In the genomic region with DNA sequence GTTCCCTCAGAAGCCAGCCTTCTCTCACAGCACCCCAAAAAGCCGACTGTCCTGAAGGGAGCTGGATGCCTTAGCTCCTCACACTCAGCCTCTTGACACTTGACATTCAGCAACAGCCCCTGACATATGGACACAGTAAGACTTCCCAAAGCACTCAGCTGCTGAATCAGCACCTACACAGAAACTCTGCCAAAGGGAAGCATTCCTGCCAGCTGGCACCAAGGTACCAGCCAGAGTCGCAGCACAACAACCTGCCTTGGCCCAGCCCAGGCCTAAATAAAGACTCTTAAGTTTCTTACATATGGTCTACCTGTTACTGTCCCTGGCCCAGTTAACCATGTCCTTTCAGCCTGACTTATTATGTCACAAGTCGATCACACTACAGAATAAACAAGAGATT, we compare ENCODE assay signal across 12 mouse cellular contexts. TPM values are rescaled to one million over a fixed set of nuclear protein-coding genes. Genes with fewer than 3 reads are reported as not detected.
DNase-seq lines count a peak whose midpoint lies in the region; ATAC-seq and TF ChIP-seq lines count a peak whose summit lies in the region.
"Had no signal": no experiment of that assay in that cellular context is flagged by ENCODE, and none has a peak within 500 bp of the region (broad histone marks: within the 10 kb centered on the region; RNA-seq: fewer than 3 reads in every experiment).

No protein-coding gene starts in this region.

- no peaks in the 10 kb centered on the region for H3K27me3 ChIP-seq in stomach, postnatal 0 days (ENCODE audit: control insufficient read depth, insufficient read depth, low read length)
- H3K27me3 ChIP-seq: heart, embryonic 13.5 days; intestine, embryonic 15.5 days; stomach, embryonic 15.5 days had no signal

- 89% methylated on average over 3 of the region's 3 CpGs for WGBS in stomach, postnatal 0 days

- no peak for TF ChIP-seq EP300 in stomach, postnatal 0 days (optimal IDR thresholded peaks at IDR 0.05)

- no peaks in the 10 kb centered on the region for H3K4me1 ChIP-seq in stomach, postnatal 0 days (replicated peaks; ENCODE audit: control insufficient read depth, insufficient read depth)
- H3K4me1 ChIP-seq: heart, embryonic 13.5 days; intestine, embryonic 15.5 days; stomach, embryonic 15.5 days had no signal

- ATAC-seq in stomach, postnatal 0 days (ENCODE audit: low FRiP score, low TSS enrichment): no peak
- ATAC-seq: intestine, embryonic 15.5 days had no signal

- H3K9ac ChIP-seq in stomach, postnatal 0 days (ENCODE audit: low read length): no peak overlapping the region
- H3K9ac ChIP-seq: heart, embryonic 13.5 days; intestine, embryonic 15.5 days; liver, embryonic 14.5 days; stomach, embryonic 15.5 days had no signal

- DNase-seq in heart, postnatal 10 days: peak; percentile 77 to 81
- no peak for DNase-seq in heart, postnatal 25 days (ENCODE audit: low spot score)
- peak; percentile 54 for DNase-seq in adrenal gland, postnatal 25 days
- peak; percentile 93 for DNase-seq in cerebellum, adult 11 months
- peak; percentile 56 for DNase-seq in gastrocnemius, postnatal 36 days
- DNase-seq in stomach, postnatal 0 days (ENCODE audit: low spot score): no peak
- DNase-seq in testis, postnatal 14 days (ENCODE audit: low spot score): no peak

- TF ChIP-seq CTCF in stomach, postnatal 0 days (IDR thresholded peaks at IDR 0.05; ENCODE audit: low read depth): no peak

- intact Hi-C loops in heart, postnatal 10 days (cut with DNase I): no loop called here
- intact Hi-C loops in heart, postnatal 25 days (cut with DNase I): no loop called here
- intact Hi-C loops in gastrocnemius, postnatal 36 days (cut with DNase I): no loop called here

- H3K4me2 ChIP-seq in stomach, postnatal 0 days (replicated peaks; ENCODE audit: low read depth): no peak overlapping the region
- H3K4me2 ChIP-seq: heart, embryonic 13.5 days; intestine, embryonic 15.5 days; stomach, embryonic 15.5 days had no signal

- H3K4me3 ChIP-seq in stomach, postnatal 0 days (ENCODE audit: low read depth, low read length): no peak overlapping the region
- H3K4me3 ChIP-seq: heart, embryonic 13.5 days; intestine, embryonic 15.5 days; left cerebral cortex, adult 2 months; stomach, embryonic 15.5 days had no signal

- no peak overlapping the region for H3K27ac ChIP-seq in stomach, postnatal 0 days (replicated peaks)
- H3K27ac ChIP-seq: heart, embryonic 13.5 days; intestine, embryonic 15.5 days; left cerebral cortex, adult 2 months; liver, embryonic 14.5 days; stomach, embryonic 15.5 days had no signal

- no peaks in the 10 kb centered on the region for H3K9me3 ChIP-seq in stomach, postnatal 0 days (ENCODE audit: control insufficient read depth, low read length)
- H3K9me3 ChIP-seq: heart, embryonic 13.5 days; intestine, embryonic 15.5 days; stomach, embryonic 15.5 days had no signal

- H3K36me3 ChIP-seq in stomach, postnatal 0 days (ENCODE audit: control insufficient read depth, insufficient read depth, low read length): peaks cover 41% of the 10 kb centered on the region

RNA-seq across cellular contexts. Expression of a gene that starts 8.4 kb away (rescaled TPM):
- 100 to 1,000 TPM in 1 of 2 experiments, 10 to 100 TPM in 1; 99.0 to 105 TPM for total RNA-seq in heart, postnatal 10 days (2021)
- total RNA-seq in heart, postnatal 25 days (2021): 10 to 100 TPM; 88.2 to 99.5 TPM
- total RNA-seq in adrenal gland, postnatal 25 days (2021): 157 and 177 TPM in 2 replicates
- total RNA-seq in gastrocnemius, postnatal 36 days (2021): 100 to 1,000 TPM; 171 to 180 TPM
- polyA plus RNA-seq in stomach, postnatal 0 days (2015; fragmentation: Nextera tagmentation; extraction: Ambion mirVana): 87.0 and 96.8 TPM in 2 replicates

RNA-seq across cellular contexts. Expression of a gene that starts 18.0 kb away (rescaled TPM):
- 10 to 100 TPM in 1 of 2 experiments, 1 to 10 TPM in 1; 9.6 to 11.3 TPM for total RNA-seq in heart, postnatal 10 days (2021)
- total RNA-seq in heart, postnatal 25 days (2021): 1 to 10 TPM; 4.5 to 6.1 TPM
- 51.6 and 65.6 TPM in 2 replicates for total RNA-seq in adrenal gland, postnatal 25 days (2021)
- total RNA-seq in gastrocnemius, postnatal 36 days (2021): 1 to 10 TPM; 2.5 to 3.0 TPM
- polyA plus RNA-seq in stomach, postnatal 0 days (2015; fragmentation: Nextera tagmentation; extraction: Ambion mirVana): 13.3 and 14.4 TPM in 2 replicates

RNA-seq across cellular contexts. Expression of a gene that starts 33.1 kb away (rescaled TPM):
- 10 to 100 TPM; 17.0 to 20.0 TPM for total RNA-seq in heart, postnatal 10 days (2021)
- 10 to 100 TPM; 15.2 to 15.6 TPM for total RNA-seq in heart, postnatal 25 days (2021)
- total RNA-seq in adrenal gland, postnatal 25 days (2021): 56.7 and 72.4 TPM in 2 replicates
- total RNA-seq in gastrocnemius, postnatal 36 days (2021): 10 to 100 TPM; 17.7 to 17.9 TPM
- polyA plus RNA-seq in stomach, postnatal 0 days (2015; fragmentation: Nextera tagmentation; extraction: Ambion mirVana): 51.2 and 53.5 TPM in 2 replicates

RNA-seq across cellular contexts. Expression of a gene that starts 33.2 kb away (rescaled TPM):
- 100 to 1,000 TPM; 236 to 244 TPM for total RNA-seq in heart, postnatal 10 days (2021)
- 100 to 1,000 TPM; 202 to 205 TPM for total RNA-seq in heart, postnatal 25 days (2021)
- total RNA-seq in adrenal gland, postnatal 25 days (2021): 230 and 245 TPM in 2 replicates
- 100 to 1,000 TPM; 145 to 149 TPM for total RNA-seq in gastrocnemius, postnatal 36 days (2021)
- 282 and 289 TPM in 2 replicates for polyA plus RNA-seq in stomach, postnatal 0 days (2015; fragmentation: Nextera tagmentation; extraction: Ambion mirVana)

RNA-seq across cellular contexts. Expression of a gene that starts 53.2 kb away (rescaled TPM):
- total RNA-seq in heart, postnatal 10 days (2021): 1 to 10 TPM; 3.0 to 4.7 TPM
- 1 to 10 TPM; 2.0 to 2.4 TPM for total RNA-seq in heart, postnatal 25 days (2021)
- total RNA-seq in adrenal gland, postnatal 25 days (2021): 12.8 and 19.2 TPM in 2 replicates
- 1 to 10 TPM; 1.6 to 3.4 TPM for total RNA-seq in gastrocnemius, postnatal 36 days (2021)
- polyA plus RNA-seq in stomach, postnatal 0 days (2015; fragmentation: Nextera tagmentation; extraction: Ambion mirVana): 2.6 and 2.8 TPM in 2 replicates

Comparison
In these comparisons a context has a peak if more than half of its experiments do, and no peak if none do; other contexts are left out.
1. DNase-seq: peak in heart, postnatal 10 days (2 of 2), adrenal gland, postnatal 25 days (single experiment), cerebellum, adult 11 months (single experiment) and gastrocnemius, postnatal 36 days (2 of 2); none in heart, postnatal 25 days (single experiment), stomach, postnatal 0 days (single experiment) and testis, postnatal 14 days (single experiment).